Mouse (Mus musculus) hindbrain, embryonic 12.5 days (tissue): Measurements from ENCODE around the gene Gramd1b. TPM values are rescaled to one million over a fixed set of nuclear protein-coding genes. Genes with fewer than 3 reads are reported as not detected.
"Not testable (repeated sequence)": the region's sequence is repeated elsewhere in the genome, so short reads cannot be mapped to it uniquely, and the experiment has no call there.

Experiments
- ATAC-seq: fragments of 200-750 bp; cut with Nextera tagmentation; 2 replicates; pipeline ENCODE4 v1.8.0; 2017; ENCODE audit warnings: moderate TSS enrichment; ENCODE audit not compliant: low FRiP score
- H3K27ac ChIP-seq: fragments of 300-500 bp; sonication (generic); 2 replicates; pipeline ENCODE4 v1.5.1; 2016; ENCODE audit warnings: mild to moderate bottlenecking
- H3K27me3 ChIP-seq: fragments of 300-500 bp; sonication (generic); 2 replicates; pipeline ENCODE4 v1.6.1; 2016; ENCODE audit warnings: mild to moderate bottlenecking
- H3K36me3 ChIP-seq: fragments of 300-500 bp; sonication (generic); 2 replicates; pipeline ENCODE4 v1.6.1; 2016; ENCODE audit warnings: mild to moderate bottlenecking
- H3K4me1 ChIP-seq: fragments of 300-500 bp; sonication (generic); 2 replicates; pipeline ENCODE4 v1.6.1; 2016
- H3K4me2 ChIP-seq: fragments of 300-500 bp; sonication (generic); replicated peaks from 2 replicates; pipeline ENCODE4 v1.6.1; 2016; ENCODE audit warnings: mild to moderate bottlenecking
- H3K4me3 ChIP-seq: fragments of 300-500 bp; sonication (generic); 2 replicates; pipeline ENCODE4 v1.5.1; 2016; ENCODE audit warnings: mild to moderate bottlenecking
- H3K9ac ChIP-seq: fragments of 300-500 bp; sonication (generic); 2 replicates; pipeline ENCODE4 v1.6.1; 2016; ENCODE audit warnings: mild to moderate bottlenecking, moderate library complexity
- H3K9me3 ChIP-seq: fragments of 300-500 bp; sonication (generic); replicated peaks from 2 replicates; pipeline ENCODE4 v1.6.1; 2016; ENCODE audit warnings: mild to moderate bottlenecking
- WGBS: fragments of 180-500 bp; shearing (Covaris S2); methylation state at CpG from one replicate; pipeline ENCODE4 v1.1.7; 2016; 5-methylcytosine and 5-hydroxymethylcytosine counted together
- polyA plus RNA-seq: library from polyadenylated mRNA; unstranded; fragments of >200 nt; fragmentation: Nextera tagmentation; extraction: Ambion mirVana; gene quantifications from 2 replicates; pipeline ENCODE4 v1.2.1, GENCODE M21; 2016

Gramd1b gene
- polyA plus RNA-seq, 1 experiment from 2014 or later = 4.9 TPM

DNA sequence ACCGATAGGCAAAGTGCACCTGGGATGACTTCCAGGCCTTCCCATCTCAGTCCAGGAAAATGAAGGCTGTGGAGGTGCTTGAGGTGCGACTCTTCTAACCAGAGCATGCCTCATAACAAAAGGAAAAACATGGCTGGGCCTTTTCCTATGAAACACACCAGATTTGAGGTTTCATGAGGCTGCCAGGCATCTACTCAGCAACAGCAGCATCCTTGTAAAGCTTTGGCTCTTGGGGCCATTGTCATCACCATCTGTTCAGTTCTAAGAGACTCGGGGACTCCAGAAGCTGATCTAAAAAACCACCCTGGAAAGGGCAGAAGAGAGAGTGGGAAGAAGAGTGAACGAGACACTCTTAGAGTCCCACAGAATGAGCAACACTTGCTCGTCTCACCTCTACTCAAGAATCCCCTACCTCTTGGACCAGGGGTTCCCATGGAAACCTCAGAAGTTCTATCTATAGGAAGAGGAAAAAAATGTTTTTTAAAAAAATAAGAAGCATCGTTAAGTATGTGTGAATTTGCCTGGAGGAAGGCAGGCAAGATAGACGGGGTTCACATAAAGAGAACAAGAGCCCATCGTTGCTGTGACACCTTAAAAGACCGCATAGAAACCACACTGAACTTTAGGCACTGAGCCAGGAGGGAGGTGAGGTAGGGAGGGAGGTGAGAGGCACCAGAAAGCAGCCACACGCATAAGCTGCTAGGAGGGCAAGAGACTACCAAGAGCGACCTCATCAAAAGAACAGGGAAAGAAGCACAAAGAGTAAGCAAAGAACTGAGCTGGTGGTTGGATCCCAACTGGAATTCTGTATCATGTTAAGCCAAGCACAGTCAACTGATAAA, 25.5 kb downstream of the Gramd1b start:
- H3K27ac ChIP-seq = no peak overlapping the region
- WGBS = 81% methylated on average over 11 of the region's 11 CpGs
- no peaks in the 10 kb centered on the region for H3K9me3 ChIP-seq
- no peak overlapping the region for H3K4me3 ChIP-seq
- no peak overlapping the region for H3K9ac ChIP-seq
- no peaks in the 10 kb centered on the region for H3K4me1 ChIP-seq
- H3K27me3 ChIP-seq = no peaks in the 10 kb centered on the region
- no peak overlapping the region for H3K4me2 ChIP-seq
- ATAC-seq = no peak
- no peaks in the 10 kb centered on the region for H3K36me3 ChIP-seq

GRCm38 (mm10) chr9:40504886-40505285, 26.3 kb downstream of the Gramd1b start:
- Histone ChIP-seq H3K4me2 (no peak overlapping the region), H3K27me3 (no peaks in the 10 kb centered on the region), H3K4me3 (no peak overlapping the region), H3K9me3 (no peaks in the 10 kb centered on the region), H3K27ac (no peak overlapping the region), H3K36me3 (no peaks in the 10 kb centered on the region), H3K4me1 (no peaks in the 10 kb centered on the region), H3K9ac (no peak overlapping the region)
- ATAC-seq = no peak
- WGBS = 81% methylated on average over 5 of the region's 5 CpGs

GRCm38 (mm10) chr9:40500691-40501090, 30.5 kb downstream of the Gramd1b start:
- no peak for ATAC-seq
- Histone ChIP-seq H3K4me2 (no peak overlapping the region), H3K4me3 (no peak overlapping the region), H3K36me3 (no peaks in the 10 kb centered on the region), H3K27ac (no peak overlapping the region), H3K9me3 (no peaks in the 10 kb centered on the region), H3K9ac (no peak overlapping the region), H3K4me1 (no peaks in the 10 kb centered on the region), H3K27me3 (no peaks in the 10 kb centered on the region)

DNA sequence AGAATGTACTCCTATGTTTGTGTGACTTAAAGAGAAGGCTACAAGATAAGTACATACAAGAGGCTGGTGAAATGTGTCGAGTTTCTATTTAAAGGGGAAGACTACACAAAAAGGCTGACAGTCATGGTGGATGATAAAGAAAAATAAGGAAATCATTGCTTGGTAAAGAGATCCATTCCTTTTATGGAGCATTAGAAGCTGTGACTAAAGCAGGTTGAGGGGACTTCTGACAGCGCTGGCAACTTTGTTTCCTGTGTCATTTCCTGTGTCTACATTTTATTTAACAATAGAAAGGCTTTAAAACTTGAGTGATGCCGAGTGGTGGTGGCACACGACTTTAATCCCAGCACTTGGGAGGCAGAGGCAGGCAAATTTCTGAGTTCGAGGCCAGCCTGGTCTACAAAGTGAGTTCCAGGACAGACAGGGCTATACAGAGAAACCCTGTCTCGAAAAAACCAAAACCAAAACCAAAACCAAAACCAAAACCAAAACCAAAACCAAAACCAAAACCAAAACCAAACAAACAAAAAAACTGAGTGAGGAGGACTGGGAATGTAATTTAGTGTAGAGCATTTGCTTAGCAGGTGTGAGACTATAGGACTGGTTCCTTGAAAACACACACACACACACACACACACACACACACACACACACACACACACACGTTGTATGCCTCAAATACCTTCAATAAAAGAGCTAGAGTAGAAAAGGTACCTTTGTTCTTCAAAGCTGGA, 48.7 kb downstream of the Gramd1b start:
- not testable (repeated sequence) for ATAC-seq, H3K4me1 ChIP-seq, H3K4me3 ChIP-seq, H3K9ac ChIP-seq, H3K9me3 ChIP-seq, H3K36me3 ChIP-seq, H3K4me2 ChIP-seq, H3K27ac ChIP-seq, H3K27me3 ChIP-seq
- WGBS = 81% methylated on average over 7 of the region's 7 CpGs

DNA sequence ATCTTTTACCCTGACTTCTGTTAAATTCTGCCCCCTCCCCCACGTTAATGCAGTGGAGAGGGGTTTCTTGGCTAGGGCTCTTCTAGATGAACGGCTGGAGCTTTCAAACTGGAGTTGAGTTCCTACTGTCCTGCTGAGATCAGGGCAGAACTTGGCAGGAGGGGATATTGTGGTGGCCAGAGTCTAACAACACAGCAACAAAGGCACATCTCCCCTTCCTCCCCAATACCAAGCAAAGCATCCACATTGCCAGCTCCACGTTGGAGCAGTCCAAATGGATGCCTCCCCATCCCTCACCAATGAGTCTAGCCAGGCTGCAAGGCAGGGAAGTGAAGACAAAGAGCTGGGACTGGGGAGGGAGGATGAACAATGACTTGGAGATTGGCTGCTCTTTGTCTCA, 49.9 kb downstream of the Gramd1b start:
- no peaks in the 10 kb centered on the region for H3K27me3 ChIP-seq
- H3K9me3 ChIP-seq = no peaks in the 10 kb centered on the region
- no peaks in the 10 kb centered on the region for H3K36me3 ChIP-seq
- H3K27ac ChIP-seq = no peak overlapping the region
- no peak overlapping the region for H3K4me2 ChIP-seq
- no peak overlapping the region for H3K9ac ChIP-seq
- 56% methylated on average over 3 of the region's 3 CpGs for WGBS
- no peaks in the 10 kb centered on the region for H3K4me1 ChIP-seq
- no peak for ATAC-seq
- no peak overlapping the region for H3K4me3 ChIP-seq

DNA sequence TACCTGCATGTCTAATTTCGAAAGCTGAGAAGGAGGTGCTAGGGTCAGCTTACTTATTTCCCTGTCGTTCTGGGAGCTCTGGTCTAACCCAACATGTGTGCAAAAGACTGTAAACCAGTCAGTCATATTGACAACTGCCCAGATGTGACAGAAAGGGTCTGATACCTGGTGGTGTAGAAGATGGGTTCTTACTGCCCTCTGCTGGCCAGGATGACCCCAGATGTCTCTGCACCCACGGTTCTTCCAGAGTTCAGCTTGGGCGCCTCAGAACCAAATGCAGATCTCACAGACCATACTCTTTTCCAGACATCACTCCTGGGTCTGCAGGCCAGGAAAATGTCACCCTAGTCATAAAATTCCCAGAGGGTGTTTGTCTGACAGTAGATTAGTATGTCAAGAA, 51.9 kb downstream of the Gramd1b start:
- 55% methylated on average over 4 of the region's 4 CpGs for WGBS
- H3K9ac ChIP-seq = no peak overlapping the region
- H3K36me3 ChIP-seq = no peaks in the 10 kb centered on the region
- H3K4me3 ChIP-seq = no peak overlapping the region
- H3K27ac ChIP-seq = no peak overlapping the region
- no peaks in the 10 kb centered on the region for H3K27me3 ChIP-seq
- H3K4me2 ChIP-seq = no peak overlapping the region
- no peak for ATAC-seq
- H3K4me1 ChIP-seq = no peaks in the 10 kb centered on the region
- H3K9me3 ChIP-seq = no peaks in the 10 kb centered on the region

- ATAC-seq = no peak
- no peak overlapping the region for H3K27ac ChIP-seq
- H3K9me3 ChIP-seq = no peaks in the 10 kb centered on the region
- no peak overlapping the region for H3K9ac ChIP-seq
- no peaks in the 10 kb centered on the region for H3K27me3 ChIP-seq
- H3K4me3 ChIP-seq = no peak overlapping the region
- H3K4me1 ChIP-seq = no peaks in the 10 kb centered on the region
- no peak overlapping the region for H3K4me2 ChIP-seq
- WGBS = 88% methylated on average over 9 of the region's 9 CpGs
- H3K36me3 ChIP-seq = no peaks in the 10 kb centered on the region
Measured at GRCm38 (mm10) chr9:40478146-40478900, 52.9 kb downstream of the Gramd1b start.

GRCm38 (mm10) chr9:40477611-40478010, 53.6 kb downstream of the Gramd1b start:
- Histone ChIP-seq H3K27me3 (no peaks in the 10 kb centered on the region), H3K27ac (no peak overlapping the region), H3K4me3 (no peak overlapping the region), H3K9ac (no peak overlapping the region), H3K9me3 (no peaks in the 10 kb centered on the region), H3K4me2 (no peak overlapping the region), H3K36me3 (no peaks in the 10 kb centered on the region), H3K4me1 (no peaks in the 10 kb centered on the region)
- ATAC-seq = no peak
- WGBS = 89% methylated on average over 2 of the region's 2 CpGs

DNA sequence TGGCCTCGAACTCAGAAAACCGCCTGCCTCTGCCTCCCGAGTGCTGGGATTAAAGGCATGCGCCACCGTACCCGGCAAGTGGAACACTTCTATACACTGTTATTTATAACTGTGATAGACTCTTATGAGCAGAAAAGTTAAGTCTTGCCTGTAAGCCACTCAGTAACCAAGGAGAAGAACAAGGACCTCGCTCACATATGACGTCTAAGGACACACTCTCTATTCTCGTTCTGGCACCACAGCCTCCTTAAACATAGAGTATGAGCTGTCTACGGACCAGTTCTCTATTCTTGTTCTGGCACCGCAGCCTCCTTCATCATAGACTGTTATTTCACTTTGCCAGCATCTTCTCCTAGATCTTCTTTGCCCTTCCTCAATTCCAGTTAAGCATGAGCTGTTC, 55.1 kb downstream of the Gramd1b start:
- Histone ChIP-seq H3K9ac (no peak overlapping the region), H3K4me3 (no peak overlapping the region), H3K27me3 (no peaks in the 10 kb centered on the region), H3K36me3 (no peaks in the 10 kb centered on the region), H3K4me2 (no peak overlapping the region), H3K9me3 (no peaks in the 10 kb centered on the region), H3K4me1 (no peaks in the 10 kb centered on the region), H3K27ac (no peak overlapping the region)
- 92% methylated on average over 11 of the region's 11 CpGs for WGBS
- ATAC-seq = no peak

GRCm38 (mm10) chr9:40472961-40473510, 58.1 kb downstream of the Gramd1b start:
- Histone ChIP-seq H3K27ac (no peak overlapping the region), H3K4me1 (no peaks in the 10 kb centered on the region), H3K9ac (no peak overlapping the region), H3K4me2 (no peak overlapping the region), H3K9me3 (no peaks in the 10 kb centered on the region), H3K27me3 (no peaks in the 10 kb centered on the region), H3K4me3 (no peak overlapping the region), H3K36me3 (no peaks in the 10 kb centered on the region)
- 90% methylated on average over 9 of the region's 9 CpGs for WGBS
- no peak for ATAC-seq

DNA sequence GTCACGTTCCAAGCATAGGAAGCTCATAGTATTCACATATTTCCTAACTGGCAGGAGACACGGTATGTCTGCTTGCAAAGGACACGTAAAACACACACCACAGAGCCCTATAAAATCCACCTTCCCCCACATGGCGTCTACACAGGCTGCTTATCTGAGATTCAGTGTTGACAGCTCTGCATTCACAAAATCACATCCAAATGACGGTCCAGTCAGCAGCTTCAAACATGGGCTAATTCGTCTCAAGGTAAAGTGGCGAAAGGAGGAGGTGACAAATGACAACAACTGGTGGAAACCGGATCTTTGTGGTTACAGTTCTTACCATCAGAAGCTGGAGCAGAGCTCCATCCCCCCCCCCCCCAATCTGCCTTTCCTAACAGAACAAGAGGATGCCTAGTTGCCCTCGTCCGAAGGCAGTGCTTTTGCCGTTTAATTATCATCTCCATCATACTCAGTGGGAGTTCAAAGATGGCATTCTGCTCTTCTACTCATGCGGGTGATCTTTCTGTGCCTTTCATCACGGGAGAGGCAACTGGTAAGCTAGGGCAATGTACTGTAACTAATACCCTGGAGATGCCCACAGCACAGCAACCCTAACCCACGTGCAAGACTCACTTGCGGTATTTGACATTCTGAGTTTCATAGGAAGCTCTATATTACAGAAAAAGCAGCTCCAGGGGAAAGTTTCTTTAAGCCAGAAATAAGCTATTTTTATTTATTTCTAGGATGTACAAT, 61.6 kb downstream of the Gramd1b start:
- Histone ChIP-seq H3K9me3 (no peaks in the 10 kb centered on the region), H3K4me3 (no peak overlapping the region), H3K27me3 (no peaks in the 10 kb centered on the region), H3K27ac (no peak overlapping the region), H3K4me1 (no peaks in the 10 kb centered on the region), H3K36me3 (no peaks in the 10 kb centered on the region), H3K9ac (no peak overlapping the region), H3K4me2 (no peak overlapping the region)
- WGBS = 56% methylated on average over 15 of the region's 15 CpGs
- no peak for ATAC-seq

GRCm38 (mm10) chr9:40466782-40467181, 64.4 kb downstream of the Gramd1b start:
- Histone ChIP-seq H3K27ac (no peak overlapping the region), H3K4me1 (no peaks in the 10 kb centered on the region), H3K4me3 (no peak overlapping the region), H3K9ac (no peak overlapping the region), H3K4me2 (no peak overlapping the region), H3K36me3 (no peaks in the 10 kb centered on the region), H3K27me3 (no peaks in the 10 kb centered on the region), H3K9me3 (no peaks in the 10 kb centered on the region)
- WGBS = 63% methylated on average over 7 of the region's 7 CpGs
- ATAC-seq = no peak
